Mouse (Mus musculus) stomach, postnatal 0 days (tissue): Measurements from ENCODE around the gene Msgn1. TPM values are rescaled to one million over a fixed set of nuclear protein-coding genes. Genes with fewer than 3 reads are reported as not detected.
A peak's percentile ranks its signal among the peaks of the same experiment; 100 is the strongest.

Experiments
- ATAC-seq: fragments of 200-750 bp; cut with Nextera tagmentation; 2 replicates; pipeline ENCODE4 v1.8.0; 2017; ENCODE audit not compliant: low FRiP score, low TSS enrichment
- DNase-seq: peaks from one replicate; pipeline ENCODE4 v3.0.0-alpha.2; 2016; ENCODE audit warnings: low spot score
- H3K27ac ChIP-seq: fragments of 300-500 bp; sonication (generic); replicated peaks from 2 replicates; pipeline ENCODE4 v1.5.1; 2014; ENCODE audit warnings: mild to moderate bottlenecking, control low read depth
- H3K27me3 ChIP-seq: fragments of 300-500 bp; sonication (generic); 2 replicates; pipeline ENCODE4 v1.6.1; 2014; ENCODE audit warnings: low read length; ENCODE audit not compliant: control insufficient read depth, insufficient read depth
- H3K36me3 ChIP-seq: fragments of 300-500 bp; sonication (generic); 2 replicates; pipeline ENCODE4 v1.6.1; 2014; ENCODE audit warnings: low read length, mixed read lengths; ENCODE audit not compliant: control insufficient read depth, insufficient read depth
- H3K4me1 ChIP-seq: fragments of 300-500 bp; sonication (generic); replicated peaks from 2 replicates; pipeline ENCODE4 v1.6.1; 2014; ENCODE audit warnings: antibody characterized with exemption; ENCODE audit not compliant: control insufficient read depth, insufficient read depth
- H3K4me2 ChIP-seq: fragments of 300-500 bp; sonication (generic); replicated peaks from 2 replicates; pipeline ENCODE4 v1.6.1; 2014; ENCODE audit warnings: low read depth, mild to moderate bottlenecking, control low read depth, moderate library complexity
- H3K4me3 ChIP-seq: fragments of 300-500 bp; sonication (generic); 2 replicates; pipeline ENCODE4 v1.5.1; 2014; ENCODE audit warnings: low read depth, low read length, control low read depth
- H3K9ac ChIP-seq: fragments of 300-500 bp; sonication (generic); 2 replicates; pipeline ENCODE4 v1.6.1; 2014; ENCODE audit warnings: mild to moderate bottlenecking, low read length, control low read depth, mixed read lengths
- H3K9me3 ChIP-seq: fragments of 300-500 bp; sonication (generic); 2 replicates; pipeline ENCODE4 v1.6.1; 2016; ENCODE audit warnings: low read length; ENCODE audit not compliant: control insufficient read depth
- CTCF ChIP-seq: IDR thresholded peaks from 2 replicates; pipeline ENCODE4 v1.5.1; 2016; ENCODE audit warnings: antibody characterized with exemption, low read depth, mild to moderate bottlenecking, moderate library complexity
- EP300 ChIP-seq: optimal IDR thresholded peaks from 2 replicates; pipeline ENCODE3; 2016; ENCODE audit warnings: antibody characterized with exemption
- WGBS: fragments of 180-500 bp; shearing (Covaris S2); extraction: QIAGEN DNeasy Blood & Tissue Kit; methylation state at CpG from one replicate; pipeline ENCODE4 v1.1.7; 2014; 5-methylcytosine and 5-hydroxymethylcytosine counted together
- polyA plus RNA-seq: library from polyadenylated mRNA; unstranded; fragments of >200 nt; fragmentation: Nextera tagmentation; extraction: Ambion mirVana; gene quantifications from 2 replicates; pipeline ENCODE4 v1.2.1, GENCODE M21; 2015

Gene Msgn1
- polyA plus RNA-seq, 1 experiment from 2014 or later: not detected

GRCm38 (mm10) chr12:11206321-11206720 is 2.5 kb downstream of the Msgn1 start:
- no peak overlapping the region for H3K4me2 ChIP-seq
- DNase-seq: no peak
- no peak overlapping the region for H3K27ac ChIP-seq
- H3K9me3 ChIP-seq: no peaks in the 10 kb centered on the region
- TF ChIP-seq CTCF (no peak), EP300 (no peak)
- WGBS: 68% methylated on average over 4 of the region's 4 CpGs
- ATAC-seq: no peak
- no peaks in the 10 kb centered on the region for H3K4me1 ChIP-seq
- H3K4me3 ChIP-seq: no peak overlapping the region
- no peaks in the 10 kb centered on the region for H3K27me3 ChIP-seq
- no peaks in the 10 kb centered on the region for H3K36me3 ChIP-seq
- H3K9ac ChIP-seq: no peak overlapping the region

DNA sequence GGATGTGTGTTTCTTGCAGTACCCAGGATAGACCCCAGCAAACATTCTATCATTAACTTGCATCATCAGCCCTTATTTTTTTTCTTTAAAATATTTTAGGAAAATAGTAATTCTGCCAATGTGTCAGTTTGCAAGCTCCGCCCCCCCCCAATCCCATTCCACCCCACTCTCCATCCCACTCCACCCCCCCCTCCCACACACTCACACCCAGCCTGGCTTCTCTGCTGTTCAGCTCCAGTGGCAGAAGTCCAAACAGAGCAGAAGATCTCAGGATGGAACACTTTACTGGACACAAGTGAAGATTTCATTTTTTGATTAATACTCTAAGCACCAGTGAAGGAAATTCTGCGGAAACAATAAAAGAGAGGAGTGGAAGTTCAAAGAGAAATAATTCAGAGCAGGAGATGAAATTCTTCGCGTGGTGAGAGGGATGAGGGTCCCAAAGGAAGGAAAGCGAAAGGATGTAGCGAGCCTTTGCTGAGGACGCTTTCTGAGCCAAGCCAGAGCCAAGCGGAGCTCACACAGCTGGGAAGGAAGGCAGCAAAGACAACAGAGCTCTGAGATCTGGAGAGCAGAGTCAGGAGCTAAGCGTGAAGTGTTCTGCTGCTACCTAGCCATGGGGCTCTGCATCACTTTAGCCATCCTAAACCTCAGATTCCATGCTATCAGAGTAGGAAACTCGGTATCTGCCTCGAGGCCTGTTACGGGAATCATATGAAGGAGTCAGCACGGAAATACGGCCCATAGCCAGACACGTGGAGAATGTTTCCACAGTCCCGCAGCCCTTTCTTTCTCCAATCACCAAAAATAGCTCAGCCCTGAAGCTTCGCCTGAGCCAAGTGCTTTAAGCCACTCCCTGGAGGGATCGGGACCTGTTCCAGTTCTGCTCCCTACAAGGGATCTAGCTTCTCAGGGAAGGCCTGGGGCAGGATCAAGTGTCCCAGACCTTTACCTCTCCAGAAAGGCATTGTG is 4.8 kb downstream of the Msgn1 start:
- ATAC-seq (peak; percentile 76; the same call in 1 of the 2 replicates), DNase-seq (peak; percentile 41)
- H3K36me3 ChIP-seq: no peaks in the 10 kb centered on the region
- WGBS: 38% methylated on average over 18 of the region's 18 CpGs
- no peak overlapping the region; the same call in 1 of the 2 replicates for H3K4me3 ChIP-seq
- no peak for TF ChIP-seq EP300
- no peak for TF ChIP-seq CTCF
- H3K9me3 ChIP-seq: no peaks in the 10 kb centered on the region
- peak overlapping the region; percentile 36 for H3K4me2 ChIP-seq
- peak overlapping the region; percentile 31 for H3K9ac ChIP-seq
- peak overlapping the region; percentile 92 for H3K27ac ChIP-seq
- H3K4me1 ChIP-seq: no peaks in the 10 kb centered on the region
- H3K27me3 ChIP-seq: no peaks in the 10 kb centered on the region

DNA sequence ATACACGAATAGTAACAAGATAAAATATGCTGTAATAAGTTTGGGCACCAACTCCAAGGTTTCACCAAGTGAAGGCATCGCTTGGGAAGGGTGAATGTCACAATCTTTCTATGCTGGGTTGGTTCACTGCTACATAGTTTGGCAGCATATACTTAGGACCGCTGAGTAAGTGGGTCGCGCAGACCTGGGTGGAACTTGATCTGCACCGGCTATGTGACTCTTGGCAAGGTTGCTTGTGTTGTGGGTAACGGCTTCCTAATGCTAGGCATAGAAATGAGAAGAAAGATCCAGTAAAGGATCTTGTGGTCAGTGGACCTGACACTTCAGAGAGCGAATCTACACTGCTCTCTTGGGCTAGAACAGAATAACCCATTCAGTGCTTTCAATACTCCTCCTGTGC is 6.3 kb downstream of the Msgn1 start:
- H3K4me3 ChIP-seq: no peak overlapping the region
- no peak overlapping the region for H3K27ac ChIP-seq
- H3K9me3 ChIP-seq: no peaks in the 10 kb centered on the region
- no peaks in the 10 kb centered on the region for H3K27me3 ChIP-seq
- no peak overlapping the region for H3K9ac ChIP-seq
- H3K4me2 ChIP-seq: no peak overlapping the region
- ATAC-seq: no peak
- no peak for DNase-seq
- no peaks in the 10 kb centered on the region for H3K36me3 ChIP-seq
- no peaks in the 10 kb centered on the region for H3K4me1 ChIP-seq
- WGBS: 83% methylated on average over 8 of the region's 8 CpGs
- no peak for TF ChIP-seq EP300
- no peak for TF ChIP-seq CTCF

GRCm38 (mm10) chr12:11200711-11201110 is 8.1 kb downstream of the Msgn1 start:
- no peak for ATAC-seq
- no peaks in the 10 kb centered on the region for H3K9me3 ChIP-seq
- H3K4me3 ChIP-seq: no peak overlapping the region
- H3K27ac ChIP-seq: no peak overlapping the region
- TF ChIP-seq CTCF (no peak), EP300 (no peak)
- no peaks in the 10 kb centered on the region for H3K27me3 ChIP-seq
- no peak overlapping the region for H3K4me2 ChIP-seq
- 0 out of 2 replicates have a peak, but pooled peaks cover 2% of the 10 kb centered on the region for H3K4me1 ChIP-seq
- H3K36me3 ChIP-seq: no peaks in the 10 kb centered on the region
- WGBS: 84% methylated on average over 12 of the region's 12 CpGs
- DNase-seq: no peak
- H3K9ac ChIP-seq: no peak overlapping the region

DNA sequence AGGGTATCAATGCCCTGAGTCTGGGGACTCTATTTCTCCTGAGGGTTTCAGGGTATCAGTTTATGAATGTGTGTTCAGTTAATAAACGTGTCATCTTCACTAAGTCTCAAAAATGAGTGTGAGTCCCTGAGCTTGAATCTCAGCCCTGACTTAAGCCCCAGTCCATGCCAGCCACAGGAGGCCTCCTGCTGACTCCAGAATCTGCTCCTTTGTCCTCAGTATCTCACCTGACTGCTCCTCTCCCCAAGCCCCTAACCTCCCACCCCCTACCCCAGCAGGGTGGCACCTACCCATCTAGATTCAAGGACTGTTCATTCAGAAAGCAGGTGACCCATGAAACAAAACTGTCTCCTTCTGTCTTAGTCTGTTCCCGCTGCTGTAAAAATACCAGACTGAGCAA is 10.2 kb downstream of the Msgn1 start:
- 0 out of 2 replicates have a peak, but pooled peaks cover 2% of the 10 kb centered on the region for H3K4me1 ChIP-seq
- no peaks in the 10 kb centered on the region for H3K36me3 ChIP-seq
- no peaks in the 10 kb centered on the region for H3K27me3 ChIP-seq
- no peak for TF ChIP-seq EP300
- no peak for TF ChIP-seq CTCF
- H3K27ac ChIP-seq: no peak overlapping the region
- H3K4me3 ChIP-seq: no peak overlapping the region
- no peak for ATAC-seq
- no peak overlapping the region for H3K9ac ChIP-seq
- H3K9me3 ChIP-seq: no peaks in the 10 kb centered on the region
- WGBS: 71% methylated on average over 2 of the region's 2 CpGs
- no peak for DNase-seq
- no peak overlapping the region for H3K4me2 ChIP-seq

DNA sequence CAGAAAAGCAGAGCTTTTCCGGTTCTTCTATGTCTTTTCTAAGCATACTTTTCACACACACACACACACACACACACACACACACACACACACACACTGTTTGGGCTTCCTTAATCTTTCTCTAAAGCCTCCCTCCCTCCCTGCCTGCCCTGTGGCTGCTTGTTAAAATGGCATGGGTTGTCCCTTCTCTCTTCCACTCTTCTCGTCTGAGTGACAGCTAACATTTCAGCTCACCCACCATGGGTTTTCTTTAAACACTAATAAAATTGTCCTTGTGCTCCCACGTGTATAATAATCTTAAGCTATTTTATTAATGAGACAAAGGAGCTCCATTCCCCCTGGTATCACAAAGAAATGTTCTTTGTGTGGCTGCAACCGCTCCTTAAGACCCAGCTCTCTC is 10.7 kb downstream of the Msgn1 start:
- H3K27me3 ChIP-seq: no peaks in the 10 kb centered on the region
- no peak for DNase-seq
- 0 out of 2 replicates have a peak, but pooled peaks cover 2% of the 10 kb centered on the region for H3K4me1 ChIP-seq
- no peak overlapping the region for H3K4me3 ChIP-seq
- no peak for TF ChIP-seq EP300
- TF ChIP-seq CTCF: no peak
- no peaks in the 10 kb centered on the region for H3K36me3 ChIP-seq
- H3K27ac ChIP-seq: no peak overlapping the region
- no peak for ATAC-seq
- 44% methylated on average over 4 of the region's 4 CpGs for WGBS
- no peak overlapping the region for H3K4me2 ChIP-seq
- no peak overlapping the region for H3K9ac ChIP-seq
- no peaks in the 10 kb centered on the region for H3K9me3 ChIP-seq
